Mouse (Mus musculus) embryo, embryonic 11.5 days (tissue): Measurements from ENCODE around the gene Cd22.

Experiments used
- DNase-seq: peaks from one replicate; pipeline ENCODE4 v3.0.0-alpha.2; 2012; ENCODE audit warnings: low read depth, low spot score

Gene Cd22

GRCm38 (mm10) chr7:30820131-30820530 lies 60.0 kb downstream of the Cd22 start:
- DNase-seq: no peak
